Mouse (Mus musculus) embryonic facial prominence, embryonic 11.5 days (tissue): ENCODE data around the gene Cntln. TPM values are rescaled to one million over a fixed set of nuclear protein-coding genes. Genes with fewer than 3 reads are reported as not detected.

Source experiments
- ATAC-seq: fragments of 200-750 bp; cut with Nextera tagmentation; replicated peaks from 2 replicates; pipeline ENCODE4 v1.8.0; 2017; ENCODE audit warnings: low read depth; ENCODE audit not compliant: insufficient number of reproducible peaks, low FRiP score, low TSS enrichment
- DNase-seq: peaks from one replicate; pipeline ENCODE4 v3.0.0-alpha.2; 2015; ENCODE audit warnings: low spot score
- H3K27ac ChIP-seq: fragments of 300-500 bp; sonication (generic); replicated peaks from 2 replicates; pipeline ENCODE4 v1.5.1; 2014; ENCODE audit warnings: mild to moderate bottlenecking, low read depth, low read length, control low read depth
- H3K27me3 ChIP-seq: fragments of 300-500 bp; sonication (generic); 2 replicates; pipeline ENCODE4 v1.6.1; 2014; ENCODE audit warnings: mild to moderate bottlenecking, low read length, moderate library complexity, mixed read lengths; ENCODE audit not compliant: control insufficient read depth, insufficient read depth
- H3K36me3 ChIP-seq: fragments of 300-500 bp; sonication (generic); replicated peaks from 2 replicates; pipeline ENCODE4 v1.6.1; 2014; ENCODE audit warnings: low read depth, mild to moderate bottlenecking, low read length, moderate library complexity, mixed read lengths; ENCODE audit not compliant: control insufficient read depth, insufficient read depth
- H3K4me1 ChIP-seq: fragments of 300-500 bp; sonication (generic); 2 replicates; pipeline ENCODE4 v1.6.1; 2014; ENCODE audit warnings: low read length, mixed read lengths; ENCODE audit not compliant: control insufficient read depth, insufficient read depth
- H3K4me2 ChIP-seq: fragments of 300-500 bp; sonication (generic); 2 replicates; pipeline ENCODE4 v1.6.1; 2014; ENCODE audit warnings: low read depth, mild to moderate bottlenecking, control low read depth, low read length, moderate library complexity
- H3K4me3 ChIP-seq: fragments of 300-500 bp; sonication (generic); 2 replicates; pipeline ENCODE4 v1.5.1; 2014; ENCODE audit warnings: low read depth, low read length, control low read depth
- H3K9ac ChIP-seq: fragments of 300-500 bp; sonication (generic); replicated peaks from 2 replicates; pipeline ENCODE4 v1.6.1; 2014; ENCODE audit warnings: mild to moderate bottlenecking, control low read depth, low read length
- H3K9me3 ChIP-seq: fragments of 300-500 bp; sonication (generic); replicated peaks from 2 replicates; pipeline ENCODE4 v1.6.1; 2016; ENCODE audit warnings: mild to moderate bottlenecking, low read length, inconsistent platforms, mixed read lengths; ENCODE audit not compliant: control insufficient read depth
- WGBS: fragments of 180-500 bp; shearing (Covaris S2); extraction: QIAGEN DNeasy Blood & Tissue Kit; methylation state at CpG from one replicate; pipeline ENCODE4 v1.1.7; 2014; 5-methylcytosine and 5-hydroxymethylcytosine counted together
- polyA plus RNA-seq: library from polyadenylated mRNA; unstranded; fragments of >200 nt; fragmentation: Nextera tagmentation; extraction: Ambion mirVana; gene quantifications from 2 replicates; pipeline ENCODE4 v1.2.1, GENCODE M21; 2014

Cntln gene
- polyA plus RNA-seq, 1 experiment from 2014 or later, result 13.7 TPM

DNA sequence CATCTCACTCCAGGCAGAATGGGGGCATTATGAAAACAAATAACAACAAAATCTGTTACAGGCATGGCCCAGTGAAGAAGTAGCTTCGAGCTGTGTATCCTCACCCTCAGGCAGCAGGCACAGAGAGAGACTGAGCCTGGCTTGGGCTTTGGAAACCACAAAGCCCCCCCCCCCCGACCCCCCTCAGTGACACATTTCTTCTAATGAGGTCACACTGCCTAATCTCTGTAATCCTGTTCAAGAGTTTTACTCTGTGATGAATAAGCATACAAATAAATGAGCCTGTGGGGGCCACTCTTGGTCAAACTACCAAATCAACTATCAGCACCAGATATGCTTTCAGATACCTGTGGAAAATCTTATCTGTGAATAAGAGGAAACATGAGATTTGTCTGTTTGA, 177.6 kb downstream of the Cntln start:
- no peak overlapping the region for H3K9ac ChIP-seq
- 55% methylated on average over 2 of the region's 2 CpGs for WGBS
- H3K4me1 ChIP-seq, result no peaks in the 10 kb centered on the region
- H3K27me3 ChIP-seq, result no peaks in the 10 kb centered on the region
- DNase-seq, result no peak
- H3K9me3 ChIP-seq, result no peaks in the 10 kb centered on the region
- no peak overlapping the region for H3K27ac ChIP-seq
- no peak overlapping the region for H3K4me2 ChIP-seq
- ATAC-seq, result no peak
- no peak overlapping the region for H3K4me3 ChIP-seq
- H3K36me3 ChIP-seq, result no peaks in the 10 kb centered on the region

DNA sequence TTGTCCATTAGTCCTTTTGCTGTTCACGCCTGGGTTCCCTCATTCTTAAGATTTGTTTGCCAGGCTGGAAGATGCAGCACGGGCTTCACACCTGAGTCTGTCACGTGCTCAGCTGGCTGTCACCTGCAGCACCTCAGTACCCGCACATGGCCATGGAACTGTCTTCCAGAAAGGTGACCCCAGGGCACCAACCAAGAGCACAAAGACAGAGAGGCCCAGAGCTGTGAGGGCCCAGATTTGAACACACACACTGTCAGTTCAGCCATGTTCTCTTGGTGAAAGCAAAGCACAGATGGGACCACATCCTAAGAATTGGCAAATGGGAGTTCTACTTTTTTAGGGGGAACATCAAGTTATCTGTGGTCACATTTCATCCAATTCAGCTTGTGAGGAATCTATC, 211.9 kb downstream of the Cntln start:
- ATAC-seq, result no peak
- no peaks in the 10 kb centered on the region for H3K9me3 ChIP-seq

DNA sequence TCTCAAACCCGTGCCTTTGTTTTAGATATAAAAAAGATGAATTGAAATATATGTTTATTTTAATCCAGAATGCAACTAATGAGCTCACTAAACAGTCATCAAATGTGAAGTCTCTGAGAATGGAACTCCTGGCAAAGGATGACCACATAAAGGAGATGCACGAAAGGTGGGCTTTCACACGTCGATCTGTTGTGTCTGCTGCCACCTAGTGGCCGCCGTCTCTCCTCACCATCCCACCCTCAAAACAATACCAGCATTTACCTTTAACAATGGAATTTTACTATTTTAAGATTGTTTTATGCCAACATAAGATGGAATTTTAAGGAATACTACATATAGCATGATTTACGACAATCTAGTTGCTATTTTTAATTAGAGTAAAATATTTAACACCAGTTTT, 212.6 kb downstream of the Cntln start:
- Histone ChIP-seq H3K4me1 (no peaks in the 10 kb centered on the region), H3K27me3 (no peaks in the 10 kb centered on the region), H3K4me2 (no peak overlapping the region), H3K27ac (no peak overlapping the region), H3K4me3 (no peak overlapping the region), H3K36me3 (no peaks in the 10 kb centered on the region; the same call in 1 of the 2 replicates), H3K9me3 (no peaks in the 10 kb centered on the region), H3K9ac (no peak overlapping the region)
- ATAC-seq (no peak), DNase-seq (peak; percentile 86)
- WGBS, result 15% methylated on average over 7 of the region's 7 CpGs

More for the DNA sequence above, 211.9 kb downstream of the Cntln start:
- Histone ChIP-seq H3K4me3 (no peak overlapping the region), H3K4me2 (no peak overlapping the region), H3K27me3 (no peaks in the 10 kb centered on the region), H3K36me3 (no peaks in the 10 kb centered on the region; the same call in 1 of the 2 replicates), H3K4me1 (no peaks in the 10 kb centered on the region), H3K9ac (no peak overlapping the region), H3K27ac (no peak overlapping the region)
- WGBS, result 86% methylated on average over 4 of the region's 4 CpGs
- no peak for DNase-seq

DNA sequence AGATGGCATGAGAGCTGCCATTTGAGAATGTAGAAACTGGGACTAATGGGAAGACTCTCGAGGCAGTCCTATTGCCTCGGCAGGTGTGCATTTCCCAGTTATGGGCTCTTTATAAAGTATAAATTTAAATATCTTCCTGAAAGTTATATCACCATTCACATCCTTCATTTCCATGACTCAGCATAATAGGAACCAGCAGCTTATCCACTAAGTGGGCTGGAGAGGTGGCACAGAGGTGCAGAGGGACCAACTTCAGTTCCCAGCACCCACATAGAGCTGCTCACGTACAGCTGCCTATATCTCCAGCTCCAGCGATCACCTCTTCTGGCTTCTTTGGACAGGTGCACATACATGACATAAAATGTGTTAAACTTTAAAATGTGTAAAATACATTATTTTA, 218.1 kb downstream of the Cntln start:
- Histone ChIP-seq H3K9ac (no peak overlapping the region), H3K36me3 (no peaks in the 10 kb centered on the region; the same call in 1 of the 2 replicates), H3K4me1 (no peaks in the 10 kb centered on the region), H3K4me3 (no peak overlapping the region), H3K27ac (no peak overlapping the region), H3K9me3 (no peaks in the 10 kb centered on the region), H3K27me3 (no peaks in the 10 kb centered on the region), H3K4me2 (no peak overlapping the region)
- 87% methylated on average over 4 of the region's 4 CpGs for WGBS
- ATAC-seq (no peak), DNase-seq (no peak)

DNA sequence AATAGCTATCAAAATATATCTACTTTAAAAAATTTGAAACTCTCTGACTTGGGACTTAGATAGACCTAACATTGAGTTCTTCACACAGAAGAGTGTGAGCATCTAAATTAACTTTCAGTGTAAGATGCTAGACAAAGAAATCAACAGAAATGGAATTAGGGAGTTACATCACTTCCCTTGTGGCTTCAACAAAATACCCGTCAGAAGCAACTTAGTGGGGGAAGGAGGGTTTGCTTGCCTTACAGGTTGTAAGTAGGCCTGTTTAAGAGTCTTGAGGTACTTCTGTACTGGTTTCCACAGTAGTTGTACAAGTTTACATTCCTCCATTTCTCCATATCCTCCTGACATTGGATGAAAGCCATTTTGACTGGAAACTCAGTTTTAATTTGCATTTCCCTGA, 222.3 kb downstream of the Cntln start:
- ATAC-seq, result no peak
- Histone ChIP-seq H3K27me3 (no peaks in the 10 kb centered on the region), H3K9ac (no peak overlapping the region), H3K4me2 (no peak overlapping the region), H3K9me3 (no peaks in the 10 kb centered on the region), H3K36me3 (no peaks in the 10 kb centered on the region), H3K4me3 (no peak overlapping the region), H3K27ac (no peak overlapping the region), H3K4me1 (no peaks in the 10 kb centered on the region)
- DNase-seq, result no peak
- 65% methylated on average over 1 of the region's 1 CpGs for WGBS

DNA sequence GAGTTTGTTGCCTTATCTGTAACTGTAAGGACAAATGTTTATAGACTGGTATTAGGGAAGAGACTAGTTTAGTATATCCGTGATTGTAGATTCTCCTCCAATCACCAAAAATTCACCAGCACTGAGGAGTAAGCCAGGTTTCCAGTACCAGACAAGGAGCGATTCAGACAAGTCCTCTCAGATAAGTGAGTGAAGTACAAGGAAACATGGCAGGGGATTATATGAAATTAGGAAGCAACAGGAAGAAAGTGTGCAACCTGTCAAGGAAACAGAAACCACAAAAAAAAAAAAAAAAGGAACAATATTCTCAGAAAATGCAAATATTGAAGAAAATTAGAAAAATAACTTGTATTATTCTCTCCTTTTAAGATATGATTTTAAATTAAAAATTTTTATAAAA, 222.9 kb downstream of the Cntln start:
- WGBS, result 88% methylated on average over 2 of the region's 2 CpGs
- Histone ChIP-seq H3K9ac (no peak overlapping the region), H3K27ac (no peak overlapping the region), H3K27me3 (no peaks in the 10 kb centered on the region), H3K4me1 (no peaks in the 10 kb centered on the region), H3K36me3 (no peaks in the 10 kb centered on the region), H3K4me2 (no peak overlapping the region), H3K9me3 (no peaks in the 10 kb centered on the region), H3K4me3 (no peak overlapping the region)
- DNase-seq (no peak), ATAC-seq (no peak)

DNA sequence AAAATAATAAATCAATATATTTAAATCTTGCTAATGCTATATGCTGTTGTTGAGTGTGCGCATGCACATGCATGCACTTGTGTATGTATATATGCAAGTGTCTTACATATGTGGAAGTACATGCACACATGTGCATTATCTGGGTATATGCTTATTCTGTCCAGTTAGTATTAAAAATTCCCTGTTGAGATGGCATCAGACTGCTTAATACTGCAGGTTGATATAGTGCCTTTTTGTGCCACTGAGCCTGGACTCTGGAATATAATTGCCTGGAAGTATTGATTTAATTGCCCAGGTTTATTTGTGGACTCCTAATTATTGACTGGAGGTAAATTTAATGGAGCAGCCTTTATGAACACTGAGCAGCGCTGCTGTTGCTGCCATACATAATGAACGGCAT, 236.2 kb downstream of the Cntln start:
- Histone ChIP-seq H3K9me3 (no peaks in the 10 kb centered on the region), H3K4me2 (no peak overlapping the region), H3K4me3 (no peak overlapping the region), H3K27me3 (no peaks in the 10 kb centered on the region), H3K4me1 (no peaks in the 10 kb centered on the region), H3K36me3 (no peaks in the 10 kb centered on the region), H3K9ac (no peak overlapping the region), H3K27ac (no peak overlapping the region)
- no peak for ATAC-seq
- WGBS, result 85% methylated on average over 3 of the region's 3 CpGs
- DNase-seq, result no peak

DNA sequence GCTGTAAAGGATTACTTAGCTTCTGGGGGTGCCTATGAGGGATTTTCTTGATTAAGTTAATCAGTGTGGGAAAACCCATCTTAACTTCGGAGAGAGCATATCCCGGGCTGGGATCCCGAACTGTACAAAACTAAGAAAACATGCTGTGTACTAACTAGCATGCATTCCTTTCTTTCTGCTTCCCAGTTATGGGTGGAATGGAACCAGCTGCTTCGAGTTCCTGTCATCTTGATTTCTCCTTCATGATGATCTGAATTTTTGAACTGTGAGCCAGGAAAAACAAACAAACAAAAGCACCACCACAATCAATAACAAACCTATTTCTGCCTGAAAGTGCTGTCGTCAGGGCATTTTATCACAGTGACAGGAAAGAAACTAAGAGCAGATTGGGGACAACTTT, 265.6 kb downstream of the Cntln start:
- no peak for ATAC-seq
- H3K27me3 ChIP-seq, result no peaks in the 10 kb centered on the region
- DNase-seq, result no peak
- H3K4me2 ChIP-seq, result no peak overlapping the region
- no peak overlapping the region for H3K4me3 ChIP-seq
- WGBS, result 70% methylated on average over 5 of the region's 5 CpGs
- H3K4me1 ChIP-seq, result no peaks in the 10 kb centered on the region
- H3K27ac ChIP-seq, result no peak overlapping the region
- no peaks in the 10 kb centered on the region for H3K36me3 ChIP-seq
- no peaks in the 10 kb centered on the region for H3K9me3 ChIP-seq
- H3K9ac ChIP-seq, result no peak overlapping the region
